Mouse (Mus musculus) cortical plate, adult 2 months (tissue): Measurements from ENCODE around the gene Atxn7. TPM values are rescaled to one million over a fixed set of nuclear protein-coding genes. Genes with fewer than 3 reads are reported as not detected.
A peak's percentile ranks its signal among the peaks of the same experiment; 100 is the strongest.

ENCODE experiments used
- H3K27ac ChIP-seq: fragments of 200-500 bp; 2 replicates; pipeline ENCODE4 v1.5.1; 2012; ENCODE audit warnings: low read length, control low read depth, inconsistent platforms; ENCODE audit not compliant: insufficient read depth
- H3K4me1 ChIP-seq: fragments of 200-500 bp; 2 replicates; pipeline ENCODE4 v1.6.1; 2011; ENCODE audit warnings: low read length; ENCODE audit not compliant: control insufficient read depth, insufficient read depth
- H3K4me3 ChIP-seq: fragments of 200-500 bp; 2 replicates; pipeline ENCODE4 v1.5.1; 2011; ENCODE audit warnings: mild to moderate bottlenecking, low read length, control low read depth; ENCODE audit not compliant: insufficient read depth
- CTCF ChIP-seq: fragments of 200-500 bp; IDR thresholded peaks from 2 replicates; pipeline ENCODE4 v1.5.1; 2011; ENCODE audit warnings: mild to moderate bottlenecking, control low read depth, low read length; ENCODE audit not compliant: insufficient read depth; ENCODE audit errors: extremely low read depth
- POLR2A ChIP-seq: fragments of 200-500 bp; IDR thresholded peaks from 2 replicates; pipeline ENCODE4 v1.6.1; 2011; ENCODE audit warnings: mild to moderate bottlenecking, low read length, control low read depth; ENCODE audit not compliant: insufficient read depth; ENCODE audit errors: extremely low read depth
- polyA plus RNA-seq: library from polyadenylated mRNA; depleted of rRNA; stranded (reverse); fragments of >200 nt; gene quantifications from 2 replicates; pipeline ENCODE4 v1.2.3, GENCODE M21; 2012

Gene Atxn7
- polyA plus RNA-seq, 1 experiment: 28.5 TPM

GRCm38 (mm10) chr14:14070541-14071315 lies 109.5 kb downstream of the Atxn7 start:
- Histone ChIP-seq H3K27ac (peak overlapping the region; percentile 47), H3K4me1 (peaks cover 1% of the 10 kb centered on the region; the same call in 1 of the 2 replicates), H3K4me3 (no peak overlapping the region)
- TF ChIP-seq POLR2A: no peak

GRCm38 (mm10) chr14:14071456-14071855 lies 110.2 kb downstream of the Atxn7 start:
- Histone ChIP-seq H3K4me3 (no peak overlapping the region), H3K27ac (no peak overlapping the region), H3K4me1 (peaks cover 1% of the 10 kb centered on the region; the same call in 1 of the 2 replicates)
- TF ChIP-seq CTCF (no peak), POLR2A (no peak)

DNA sequence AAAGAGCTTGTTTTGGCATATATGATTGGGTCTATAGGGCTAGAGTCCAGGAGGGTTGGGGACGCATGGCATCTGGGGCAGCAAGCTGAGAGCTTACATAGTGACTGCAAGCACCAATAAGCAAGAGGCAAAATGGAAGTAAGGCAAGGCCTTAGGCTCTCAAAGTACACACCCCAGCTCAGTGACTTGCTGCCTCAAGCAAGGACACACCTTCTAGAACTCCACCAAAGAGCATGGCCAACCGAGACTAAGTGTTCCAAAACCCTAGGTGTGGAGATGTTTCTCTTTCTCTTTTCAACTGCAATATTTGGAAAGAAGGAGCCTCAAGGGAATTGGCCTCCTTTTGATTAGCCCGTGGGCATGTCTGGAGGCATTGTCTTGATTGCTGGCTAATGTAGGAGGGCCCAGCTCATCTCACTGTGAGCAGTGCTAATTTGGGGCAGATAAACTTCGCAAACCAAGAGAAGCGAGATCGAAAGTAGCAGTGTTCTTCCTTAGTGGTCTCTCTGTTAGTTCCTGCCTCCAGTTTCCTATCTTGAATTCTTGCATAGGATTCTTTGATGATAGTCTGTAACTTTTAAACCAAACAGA lies 119.5 kb downstream of the Atxn7 start:
- H3K4me1 ChIP-seq: no peaks in the 10 kb centered on the region
- no peak for TF ChIP-seq CTCF
- no peak for TF ChIP-seq POLR2A
- no peak overlapping the region for H3K27ac ChIP-seq
- no peak overlapping the region for H3K4me3 ChIP-seq

DNA sequence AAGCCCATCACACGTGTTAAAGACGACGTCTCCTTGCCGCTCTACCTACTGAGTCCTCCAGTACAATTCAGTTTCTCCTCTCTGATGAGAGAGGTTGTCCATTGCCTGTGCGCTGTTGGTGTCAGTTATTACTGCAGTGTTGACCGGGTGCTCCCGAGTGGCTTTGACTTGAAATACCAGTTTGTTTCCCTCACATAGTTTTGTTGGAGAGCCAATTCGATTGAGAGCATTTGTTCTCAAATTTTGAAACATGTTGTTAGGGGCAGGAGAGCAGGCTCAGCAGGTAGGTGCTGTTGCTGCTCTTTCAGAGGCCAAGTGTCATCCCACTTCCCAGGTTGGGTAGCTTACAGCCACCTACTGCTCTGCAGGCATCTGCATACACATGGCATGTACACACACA lies 122.6 kb downstream of the Atxn7 start:
- no peaks in the 10 kb centered on the region for H3K4me1 ChIP-seq
- no peak overlapping the region for H3K27ac ChIP-seq
- H3K4me3 ChIP-seq: no peak overlapping the region
- no peak for TF ChIP-seq CTCF
- no peak for TF ChIP-seq POLR2A

DNA sequence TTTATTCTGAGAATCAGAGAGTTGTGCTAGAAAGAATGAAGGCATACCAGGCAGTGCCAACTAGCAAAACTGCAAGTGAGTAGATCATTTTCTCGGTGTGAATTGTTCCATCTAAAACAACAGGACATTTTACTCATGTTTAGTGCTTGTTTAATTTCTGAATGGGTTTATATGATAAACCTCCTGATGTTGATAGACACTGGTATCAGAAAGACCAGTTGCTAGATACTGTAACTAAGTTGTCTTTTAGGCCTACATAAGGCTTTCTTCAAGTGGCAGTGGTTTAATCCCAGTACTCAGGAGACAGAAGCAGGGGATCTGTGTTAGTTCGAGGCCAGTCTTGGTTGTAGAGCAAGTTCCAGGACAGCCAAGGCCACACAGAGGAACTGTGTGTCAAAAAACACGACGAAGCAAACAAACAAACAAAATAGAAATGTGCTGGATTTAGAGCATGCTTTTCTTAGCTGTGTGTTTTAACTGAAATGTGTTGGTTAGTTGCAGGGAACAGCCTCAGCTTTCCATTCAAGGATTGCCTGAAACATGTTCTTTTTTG lies 125.5 kb downstream of the Atxn7 start:
- Histone ChIP-seq H3K4me3 (no peak overlapping the region), H3K27ac (no peak overlapping the region), H3K4me1 (no peaks in the 10 kb centered on the region)
- TF ChIP-seq POLR2A: no peak
- no peak for TF ChIP-seq CTCF

- TF ChIP-seq CTCF: no peak
- TF ChIP-seq POLR2A: no peak
- Histone ChIP-seq H3K4me1 (no peaks in the 10 kb centered on the region), H3K4me3 (no peak overlapping the region), H3K27ac (no peak overlapping the region)
Measured at GRCm38 (mm10) chr14:14087348-14087747, 126.1 kb downstream of the Atxn7 start.

DNA sequence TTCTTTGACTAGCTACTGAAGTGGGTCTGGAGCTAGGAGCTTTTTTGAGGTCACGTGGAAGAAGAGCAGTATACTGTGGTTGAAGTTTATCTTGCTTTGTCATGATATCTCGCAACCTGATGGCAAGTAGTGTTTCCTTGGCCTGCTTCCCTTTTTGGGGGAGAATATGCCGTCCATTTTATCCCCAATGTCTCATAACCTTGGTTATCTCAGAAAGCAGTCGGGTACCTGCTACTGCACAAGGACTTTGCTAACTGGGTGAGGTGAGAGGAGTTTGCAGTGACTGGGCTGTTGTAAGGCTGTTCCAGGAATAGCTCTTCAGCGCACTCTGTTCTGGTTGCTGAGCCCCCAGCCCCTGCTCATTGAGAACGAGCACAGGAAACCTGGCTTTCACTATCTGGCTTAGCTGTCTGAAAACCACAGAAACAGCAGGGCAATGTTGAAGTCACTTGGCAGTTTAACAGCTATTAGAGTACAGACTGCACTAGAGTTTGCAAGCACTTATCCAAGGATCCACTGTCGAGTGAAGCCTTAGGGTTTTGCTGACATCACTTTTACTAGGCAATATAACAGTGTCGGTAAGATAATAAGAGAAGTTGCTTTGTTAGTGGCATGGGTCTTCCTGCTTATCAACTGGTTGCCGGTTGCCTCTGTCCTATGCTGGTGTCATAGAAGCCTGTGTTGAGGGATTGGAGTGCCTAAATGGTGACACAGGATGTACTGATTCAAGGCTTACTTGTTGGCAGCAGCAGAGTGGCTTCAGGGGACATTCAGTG lies 127.0 kb downstream of the Atxn7 start:
- TF ChIP-seq POLR2A (no peak), CTCF (no peak)

GRCm38 (mm10) chr14:14090571-14090970 lies 129.3 kb downstream of the Atxn7 start:
- no peak overlapping the region for H3K27ac ChIP-seq
- H3K4me1 ChIP-seq: no peaks in the 10 kb centered on the region
- TF ChIP-seq CTCF (no peak), POLR2A (no peak)
- no peak overlapping the region for H3K4me3 ChIP-seq

More for the DNA sequence above, 127.0 kb downstream of the Atxn7 start:
- Histone ChIP-seq H3K4me3 (no peak overlapping the region), H3K27ac (no peak overlapping the region), H3K4me1 (no peaks in the 10 kb centered on the region)

- Histone ChIP-seq H3K4me1 (peaks cover 3% of the 10 kb centered on the region; the same call in 1 of the 2 replicates), H3K27ac (no peak overlapping the region), H3K4me3 (no peak overlapping the region)
- TF ChIP-seq POLR2A (no peak), CTCF (peak; percentile 99)
Measured at GRCm38 (mm10) chr14:14098330-14098980, 137.2 kb downstream of the Atxn7 start.
